Mouse (Mus musculus) heart, embryonic 11.5 days (tissue): Measurements from ENCODE around the gene Clmp. TPM values are rescaled to one million over a fixed set of nuclear protein-coding genes. Genes with fewer than 3 reads are reported as not detected.

Source experiments
- ATAC-seq: fragments of 200-750 bp; cut with Nextera tagmentation; replicated peaks from 2 replicates; pipeline ENCODE4 v1.8.0; 2017; ENCODE audit warnings: moderate library complexity; ENCODE audit not compliant: insufficient number of reproducible peaks, low FRiP score, low TSS enrichment
- H3K27ac ChIP-seq: fragments of 300-500 bp; sonication (generic); 2 replicates; pipeline ENCODE4 v1.5.1; 2014; ENCODE audit warnings: mild to moderate bottlenecking, low read depth, low read length
- H3K27me3 ChIP-seq: fragments of 300-500 bp; sonication (generic); 2 replicates; pipeline ENCODE4 v1.6.1; 2014; ENCODE audit warnings: mild to moderate bottlenecking, low read length, mixed read lengths; ENCODE audit not compliant: control insufficient read depth, insufficient read depth
- H3K36me3 ChIP-seq: fragments of 300-500 bp; sonication (generic); 2 replicates; pipeline ENCODE4 v1.6.1; 2014; ENCODE audit warnings: mild to moderate bottlenecking, low read length, moderate library complexity, mixed read lengths; ENCODE audit not compliant: control insufficient read depth, insufficient read depth
- H3K4me1 ChIP-seq: fragments of 300-500 bp; sonication (generic); 2 replicates; pipeline ENCODE4 v1.6.1; 2014; ENCODE audit warnings: low read length; ENCODE audit not compliant: control insufficient read depth, insufficient read depth
- H3K4me2 ChIP-seq: fragments of 300-500 bp; sonication (generic); 2 replicates; pipeline ENCODE4 v1.6.1; 2014; ENCODE audit warnings: mild to moderate bottlenecking, moderate library complexity
- H3K4me3 ChIP-seq: fragments of 300-500 bp; sonication (generic); 2 replicates; pipeline ENCODE4 v1.5.1; 2014; ENCODE audit warnings: low read depth, low read length
- H3K9ac ChIP-seq: fragments of 300-500 bp; sonication (generic); 2 replicates; pipeline ENCODE4 v1.6.1; 2014; ENCODE audit warnings: mild to moderate bottlenecking, low read depth, low read length, moderate library complexity
- H3K9me3 ChIP-seq: fragments of 300-500 bp; sonication (generic); replicated peaks from 2 replicates; pipeline ENCODE4 v1.6.1; 2016; ENCODE audit warnings: low read length; ENCODE audit not compliant: control insufficient read depth
- WGBS: fragments of 180-500 bp; shearing (Covaris S2); extraction: QIAGEN DNeasy Blood & Tissue Kit; methylation state at CpG from one replicate; pipeline ENCODE4 v1.1.7; 2014; ENCODE audit not compliant: insufficient replicate concordance; 5-methylcytosine and 5-hydroxymethylcytosine counted together
- polyA plus RNA-seq: library from polyadenylated mRNA; unstranded; fragments of >200 nt; fragmentation: Nextera tagmentation; extraction: Ambion mirVana; gene quantifications from 2 replicates; pipeline ENCODE4 v1.2.1, GENCODE M21; 2014

Clmp gene
- polyA plus RNA-seq, 1 experiment from 2014 or later = 15.3 TPM

GRCm38 (mm10) chr9:40811860-40812259 is 126.1 kb downstream of the Clmp start:
- no peak for ATAC-seq
- Histone ChIP-seq H3K4me1 (no peaks in the 10 kb centered on the region), H3K27ac (no peak overlapping the region), H3K27me3 (no peaks in the 10 kb centered on the region), H3K9ac (no peak overlapping the region), H3K9me3 (no peaks in the 10 kb centered on the region), H3K4me2 (no peak overlapping the region), H3K4me3 (no peak overlapping the region), H3K36me3 (no peaks in the 10 kb centered on the region)
- 50% methylated on average over 2 of the region's 2 CpGs for WGBS

DNA sequence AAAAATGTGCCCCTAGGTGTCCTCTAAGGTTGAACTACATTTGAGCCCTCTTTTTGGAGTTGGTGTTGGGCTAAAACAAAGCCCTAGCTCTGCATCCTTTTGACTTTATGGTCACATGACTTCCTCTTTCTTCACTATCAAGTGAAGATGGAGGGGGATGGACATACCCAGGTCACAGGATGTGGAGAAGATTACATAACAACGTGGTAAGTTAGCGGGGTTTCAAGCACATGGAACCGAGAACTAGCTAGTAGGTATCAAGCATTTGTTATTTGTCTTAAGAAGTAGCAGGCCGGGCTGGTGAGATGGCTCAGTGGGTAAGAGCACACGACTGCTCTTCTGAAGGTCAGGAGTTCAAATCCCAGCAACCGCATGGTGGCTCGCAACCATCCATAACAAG is 128.3 kb downstream of the Clmp start:
- H3K27ac ChIP-seq = no peak overlapping the region
- no peaks in the 10 kb centered on the region for H3K9me3 ChIP-seq
- ATAC-seq = no peak
- 83% methylated on average over 7 of the region's 7 CpGs for WGBS
- H3K4me3 ChIP-seq = no peak overlapping the region
- no peak overlapping the region for H3K9ac ChIP-seq
- no peaks in the 10 kb centered on the region for H3K36me3 ChIP-seq
- H3K4me2 ChIP-seq = no peak overlapping the region
- H3K4me1 ChIP-seq = no peaks in the 10 kb centered on the region
- no peaks in the 10 kb centered on the region for H3K27me3 ChIP-seq

DNA sequence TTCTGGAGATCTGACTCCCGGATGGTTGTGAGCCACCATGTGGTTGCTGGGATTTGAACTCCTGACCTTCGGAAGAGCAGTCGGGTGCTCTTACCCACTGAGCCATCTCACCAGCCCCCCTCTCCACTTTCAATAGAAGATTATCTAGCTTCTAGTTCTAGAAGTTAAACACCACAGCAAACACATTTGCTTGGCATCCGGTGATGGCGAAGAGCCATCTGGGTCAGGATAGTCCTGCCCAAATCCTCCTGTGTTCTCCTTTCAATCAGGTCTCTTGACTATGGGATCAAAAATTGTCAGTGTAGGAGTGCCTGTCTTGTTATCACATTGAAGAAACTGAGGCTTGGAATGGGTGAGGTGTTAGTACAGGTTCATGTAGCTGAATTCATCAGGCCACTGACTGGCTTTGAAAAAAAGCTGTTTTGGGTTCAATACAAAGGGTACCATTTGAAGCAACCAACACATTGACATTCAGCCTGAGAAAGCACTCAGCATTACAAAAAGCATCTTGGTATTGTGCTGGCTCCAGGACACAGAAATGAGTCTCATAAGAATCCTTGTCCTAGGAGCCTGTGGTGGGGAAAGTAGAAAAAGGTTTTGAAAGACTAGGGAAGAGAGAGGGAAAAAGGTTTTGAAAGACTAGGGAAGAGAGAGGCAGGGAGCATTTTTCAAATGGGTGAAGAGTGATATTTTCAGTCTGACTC is 131.7 kb downstream of the Clmp start:
- Histone ChIP-seq H3K27ac (no peak overlapping the region), H3K4me1 (peaks cover 4% of the 10 kb centered on the region; the same call in 1 of the 2 replicates), H3K4me2 (no peak overlapping the region), H3K36me3 (no peaks in the 10 kb centered on the region), H3K9me3 (no peaks in the 10 kb centered on the region), H3K27me3 (no peaks in the 10 kb centered on the region), H3K9ac (no peak overlapping the region), H3K4me3 (no peak overlapping the region)
- WGBS = 84% methylated on average over 5 of the region's 5 CpGs
- no peak for ATAC-seq

- H3K36me3 ChIP-seq = no peaks in the 10 kb centered on the region
- no peaks in the 10 kb centered on the region for H3K9me3 ChIP-seq
- no peak overlapping the region for H3K4me3 ChIP-seq
- ATAC-seq = no peak
- no peak overlapping the region for H3K27ac ChIP-seq
- no peaks in the 10 kb centered on the region for H3K27me3 ChIP-seq
- WGBS = 38% methylated on average over 6 of the region's 6 CpGs
- peaks cover 4% of the 10 kb centered on the region; the same call in 1 of the 2 replicates for H3K4me1 ChIP-seq
- H3K9ac ChIP-seq = no peak overlapping the region
- no peak overlapping the region for H3K4me2 ChIP-seq
Measured at GRCm38 (mm10) chr9:40825601-40826000, 139.8 kb downstream of the Clmp start.

GRCm38 (mm10) chr9:40827366-40827765 is 141.6 kb downstream of the Clmp start:
- Histone ChIP-seq H3K9me3 (no peaks in the 10 kb centered on the region), H3K27me3 (no peaks in the 10 kb centered on the region), H3K27ac (no peak overlapping the region), H3K4me2 (no peak overlapping the region), H3K36me3 (no peaks in the 10 kb centered on the region), H3K4me3 (no peak overlapping the region), H3K4me1 (no peaks in the 10 kb centered on the region), H3K9ac (no peak overlapping the region)
- WGBS = 84% methylated on average over 4 of the region's 4 CpGs
- no peak for ATAC-seq

DNA sequence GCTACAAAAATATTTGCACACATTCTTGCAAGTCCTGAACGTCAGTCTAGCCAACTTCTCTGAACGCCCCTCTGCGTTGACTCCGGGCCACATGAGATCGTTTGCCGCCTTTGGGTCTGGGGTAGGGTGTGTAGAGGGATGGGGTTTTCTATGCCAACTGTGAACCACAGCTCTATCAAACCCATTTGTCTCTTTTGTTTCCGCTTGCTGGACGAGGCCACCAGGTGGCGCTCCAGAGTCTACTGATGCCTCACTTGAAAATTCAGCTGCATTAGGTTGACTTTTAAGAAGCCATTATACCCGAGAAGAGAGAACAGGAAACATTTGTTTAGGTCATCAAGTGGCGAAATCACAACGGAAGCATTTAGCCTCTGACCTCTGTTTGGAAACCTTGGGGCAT is 148.8 kb downstream of the Clmp start:
- no peaks in the 10 kb centered on the region for H3K9me3 ChIP-seq
- ATAC-seq = no peak
- H3K27me3 ChIP-seq = no peaks in the 10 kb centered on the region
- no peak overlapping the region for H3K9ac ChIP-seq
- WGBS = 6% methylated on average over 12 of the region's 12 CpGs
- no peaks in the 10 kb centered on the region for H3K36me3 ChIP-seq
- no peak overlapping the region for H3K4me2 ChIP-seq
- no peak overlapping the region for H3K27ac ChIP-seq
- H3K4me1 ChIP-seq = no peaks in the 10 kb centered on the region
- no peak overlapping the region for H3K4me3 ChIP-seq

Other genes starting within 250 kb of the Clmp start
- 6.1 and 8.5 TPM in 2 replicates for gene Gramd1b, start 154.6 kb upstream of the Clmp start, polyA plus RNA-seq
- not detected in 2 replicates for gene Gm21915, start 15.3 kb upstream of the Clmp start, polyA plus RNA-seq
- 2,531 and 2,677 TPM in 2 replicates for gene Hspa8, start 115.0 kb downstream of the Clmp start, polyA plus RNA-seq
- gene Bsx, start 188.2 kb downstream of the Clmp start, polyA plus RNA-seq = not detected in 2 replicates